Mouse (Mus musculus) G1E-ER4 (cell line): ENCODE measurements around the gene Hspa1b. TPM values are rescaled to one million over a fixed set of nuclear protein-coding genes. Genes with fewer than 3 reads are reported as not detected.

Source experiments
- GATA1 ChIP-seq: IDR thresholded peaks from one replicate; pipeline ENCODE4 v1.8.0; 2012; ENCODE audit warnings: low read length, inconsistent platforms
- polyA plus RNA-seq: library from polyadenylated mRNA; stranded (reverse); fragments of >175 nt; gene quantifications from 2 replicates; pipeline ENCODE4 v1.2.3, GENCODE M21; 2012

Gene Hspa1b
- polyA plus RNA-seq, 1 experiment, result 0.33 TPM

DNA sequence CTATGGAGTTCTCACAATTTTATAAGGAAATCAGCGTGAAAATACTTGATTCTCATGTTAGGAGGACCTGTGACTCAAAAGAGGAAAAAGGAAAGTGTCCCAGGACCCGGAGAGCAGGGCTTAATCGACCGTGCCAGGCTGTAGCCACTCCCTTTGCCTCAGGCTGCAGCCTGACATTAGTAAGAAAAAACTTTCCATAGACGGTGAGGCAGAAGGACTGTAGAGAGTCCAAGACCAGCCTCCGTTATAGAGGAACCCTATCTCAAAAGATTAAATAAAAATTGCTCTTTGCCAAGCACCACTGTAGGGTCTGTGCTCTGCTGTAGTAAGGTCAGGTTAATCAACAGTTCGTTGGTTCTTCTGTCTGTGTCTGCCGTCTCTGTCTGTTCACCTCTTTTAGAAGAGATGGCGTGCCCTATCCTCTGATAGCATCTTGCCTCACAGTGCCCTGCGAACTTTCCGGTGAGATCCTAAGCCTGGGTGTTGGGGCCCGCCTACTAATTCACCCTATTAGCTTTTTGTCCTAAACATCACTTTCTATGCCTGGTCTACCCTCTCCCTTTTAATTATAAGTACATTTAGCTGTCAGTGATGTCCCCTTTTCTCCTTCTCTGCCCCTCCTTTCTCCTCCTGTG, 960 bp upstream of the Hspa1b start:
- TF ChIP-seq GATA1, result no peak

DNA sequence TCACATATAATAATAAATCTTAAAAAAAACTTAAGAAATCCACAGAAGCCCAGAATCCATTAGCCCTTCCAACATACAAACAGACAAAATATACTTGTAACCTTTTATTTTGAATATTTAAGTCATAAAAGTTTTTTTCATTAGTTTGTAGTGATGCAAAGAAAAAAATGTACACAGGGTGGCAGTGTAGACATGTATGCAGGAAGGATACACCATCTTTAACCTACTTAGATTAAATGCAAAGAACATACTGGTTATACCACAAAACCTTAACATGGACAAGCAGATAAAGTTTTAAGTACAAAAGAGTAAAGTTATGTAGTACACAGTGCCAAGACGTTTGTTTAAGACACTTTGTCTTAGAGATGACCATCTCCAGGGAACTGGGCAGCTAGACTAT, 2.7 kb downstream of the Hspa1b start:
- no peak for TF ChIP-seq GATA1

DNA sequence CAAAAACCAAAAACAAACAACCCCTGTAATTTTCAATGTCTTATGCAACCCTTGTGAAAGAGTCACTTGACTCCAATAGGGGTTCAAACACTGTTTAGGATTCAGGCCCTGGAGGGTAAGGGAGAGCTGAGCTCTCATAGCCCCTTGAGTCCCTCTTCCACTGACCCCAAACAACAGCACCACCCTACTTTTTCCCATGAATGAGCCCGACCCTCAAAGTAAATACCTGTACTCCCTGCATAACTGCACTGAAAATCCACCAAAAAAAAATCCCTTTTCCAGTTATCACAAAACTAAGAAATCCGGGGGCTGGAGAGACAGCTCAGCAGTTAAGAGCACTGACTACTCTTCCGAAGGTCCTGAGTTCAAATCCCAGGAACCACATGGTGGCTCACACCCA, 3.2 kb downstream of the Hspa1b start:
- no peak for TF ChIP-seq GATA1

DNA sequence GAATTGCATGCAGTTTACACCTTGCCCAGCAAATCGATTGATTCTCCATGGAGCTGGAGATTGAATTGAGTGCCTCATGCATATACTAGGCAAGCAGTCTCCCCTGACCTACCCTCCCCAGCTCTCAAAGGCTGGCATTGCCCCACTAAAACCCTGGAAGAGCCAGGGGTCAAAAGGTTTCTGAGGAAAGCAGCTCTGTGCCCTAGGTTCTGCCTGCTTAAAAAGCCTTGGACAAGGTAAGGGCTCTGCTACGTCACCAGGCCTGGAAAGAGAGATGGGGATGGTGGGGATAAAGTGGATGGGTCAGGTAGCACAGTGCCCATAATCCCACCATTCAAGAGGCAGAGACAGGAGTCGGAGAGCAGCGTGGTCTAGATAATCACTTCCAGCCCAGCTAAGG, 4.2 kb downstream of the Hspa1b start:
- no peak for TF ChIP-seq GATA1

DNA sequence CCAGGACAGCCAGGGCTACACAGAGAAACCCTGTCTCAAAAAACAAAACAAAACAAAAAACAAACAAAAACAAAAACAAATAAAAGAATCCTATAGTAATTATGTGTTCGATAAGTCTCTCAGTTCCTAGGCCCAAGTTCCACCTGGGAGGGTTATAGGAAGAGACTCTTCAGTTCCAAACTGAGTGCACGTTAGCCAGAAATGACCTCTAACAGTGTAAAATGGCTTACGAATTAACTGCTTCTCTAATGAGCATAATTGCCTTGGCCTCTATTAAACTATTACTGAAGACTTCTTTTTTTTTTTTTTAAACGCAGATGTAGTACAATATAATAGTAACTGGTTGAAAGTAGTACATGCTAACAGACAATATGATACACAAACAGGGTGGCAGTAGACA, 5.1 kb downstream of the Hspa1b start:
- TF ChIP-seq GATA1, result no peak

DNA sequence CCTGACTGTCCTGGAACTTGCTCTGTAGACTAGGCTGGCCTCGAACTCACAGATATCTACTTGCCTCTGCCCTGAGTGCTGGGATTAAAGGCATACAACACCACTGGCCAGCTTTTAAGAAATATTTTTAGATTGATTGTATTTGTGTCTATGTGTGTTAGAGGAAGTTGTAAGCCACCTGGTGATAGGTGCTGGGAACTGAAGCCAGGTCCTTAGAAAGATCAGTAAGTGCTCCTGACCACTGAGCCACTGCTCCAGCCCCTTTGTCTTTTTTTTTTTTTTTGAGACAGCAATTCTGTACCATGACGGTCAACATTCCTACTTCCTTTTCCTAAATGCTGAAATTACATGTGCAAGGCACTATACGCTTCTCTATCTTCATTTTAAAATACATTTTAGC, 5.8 kb downstream of the Hspa1b start:
- no peak for TF ChIP-seq GATA1

DNA sequence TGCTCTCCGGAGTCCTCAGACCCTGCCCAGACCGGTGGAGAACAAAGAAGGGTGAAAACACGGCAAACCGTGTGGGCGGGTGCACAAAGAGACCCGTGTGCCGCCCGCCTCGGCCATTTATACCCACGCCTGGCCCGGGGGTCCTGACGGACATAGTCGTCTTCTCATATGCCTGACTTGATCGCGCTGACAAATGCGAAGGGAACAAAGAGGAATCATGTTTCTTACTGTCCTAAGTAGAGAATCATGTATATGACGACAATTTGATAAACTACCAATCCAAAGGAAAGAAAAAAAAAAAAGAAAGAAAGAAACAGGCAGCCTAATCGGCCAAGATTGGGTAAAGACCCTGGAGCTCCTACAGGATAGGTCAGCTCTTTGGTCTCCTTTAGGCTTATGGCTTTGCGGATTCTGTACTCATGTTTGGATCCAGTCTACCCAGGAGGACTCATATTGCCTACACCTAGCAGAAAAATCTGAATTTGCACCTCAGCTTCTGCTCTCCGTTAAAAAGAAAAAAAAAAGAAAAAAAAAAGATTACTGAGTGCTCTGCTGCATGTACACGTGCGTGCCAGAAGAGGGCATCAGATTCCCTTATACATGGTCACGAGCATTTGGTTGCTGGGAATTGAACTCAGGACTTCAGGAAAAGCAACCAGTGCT, 6.5 kb downstream of the Hspa1b start:
- TF ChIP-seq GATA1, result no peak

DNA sequence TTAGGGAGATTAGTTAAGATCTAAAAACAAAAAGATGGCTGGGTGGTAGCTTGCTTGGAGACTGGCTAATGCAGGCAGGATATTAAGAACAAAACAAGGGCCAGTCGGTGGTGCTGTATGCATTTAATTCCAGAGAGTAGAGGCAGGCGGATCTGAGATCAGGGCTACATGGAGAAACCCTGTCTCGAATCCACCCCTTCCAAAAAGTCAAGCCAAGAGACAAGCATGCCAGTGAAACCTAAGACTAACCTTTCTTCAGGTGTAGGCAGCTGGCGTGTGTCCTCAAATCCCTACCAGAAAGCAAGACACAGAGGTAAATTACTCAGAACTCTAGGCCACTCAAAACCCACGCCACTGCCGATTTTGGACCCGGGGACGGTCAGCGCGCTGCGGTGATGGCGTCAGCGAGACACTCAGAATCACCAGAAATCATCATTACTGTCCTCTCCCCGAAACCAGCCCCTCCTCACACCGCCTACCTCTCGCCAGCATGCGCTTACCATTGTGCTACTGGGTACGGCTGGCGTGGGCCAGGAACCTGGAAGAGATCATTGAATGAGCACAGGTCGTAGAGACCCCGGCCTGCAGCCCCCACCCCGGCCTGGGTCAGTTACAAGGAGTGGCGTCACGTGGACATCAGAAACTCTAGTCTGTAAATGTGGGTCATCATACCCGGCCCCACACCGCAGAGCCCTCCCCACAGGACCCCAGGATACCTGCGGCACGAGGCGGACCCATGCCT, 7.2 kb downstream of the Hspa1b start:
- no peak for TF ChIP-seq GATA1

DNA sequence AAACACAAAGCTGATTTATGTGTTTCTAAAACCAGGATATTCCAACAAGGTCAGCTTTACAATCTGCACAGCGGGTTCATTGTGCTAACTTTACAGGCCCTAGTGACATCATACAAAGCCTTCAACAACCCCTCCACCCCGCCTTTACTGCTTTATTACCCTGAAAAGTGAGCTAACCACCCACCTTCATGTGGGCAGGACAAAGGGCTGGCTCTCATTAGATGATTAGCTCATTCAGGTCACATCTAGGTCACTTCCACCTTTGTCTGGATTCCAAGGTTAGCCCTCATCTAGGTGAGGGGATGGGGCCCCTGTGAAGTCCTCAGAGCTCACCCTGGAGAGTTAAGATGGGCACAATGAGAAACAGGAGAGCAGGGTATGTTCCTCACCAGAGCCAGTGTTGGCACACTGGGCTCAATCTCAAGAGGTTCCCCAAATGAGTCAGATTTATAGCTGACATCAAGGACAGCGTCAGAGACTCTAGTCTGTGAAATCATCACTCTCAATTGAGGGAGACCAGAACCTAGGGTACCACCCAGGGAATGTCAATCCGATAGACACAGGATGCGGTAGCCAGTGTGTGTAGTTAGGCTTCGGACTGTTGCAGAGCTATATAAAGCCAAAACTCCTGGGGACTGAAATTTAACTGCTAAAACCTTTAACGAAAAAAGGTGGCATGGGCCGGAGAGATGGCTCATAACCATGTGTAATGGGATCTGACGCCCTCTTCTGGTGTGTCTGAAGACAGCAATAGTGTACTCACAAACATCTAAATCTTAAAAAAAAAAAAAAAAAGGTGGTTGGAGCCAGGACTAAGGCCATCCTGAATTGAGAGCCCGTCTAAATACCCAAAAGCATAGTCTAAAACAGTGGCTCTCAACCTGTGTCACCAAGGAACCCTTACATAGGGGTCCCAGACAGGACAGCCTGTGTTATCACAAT, 8.3 kb downstream of the Hspa1b start:
- no peak for TF ChIP-seq GATA1

DNA sequence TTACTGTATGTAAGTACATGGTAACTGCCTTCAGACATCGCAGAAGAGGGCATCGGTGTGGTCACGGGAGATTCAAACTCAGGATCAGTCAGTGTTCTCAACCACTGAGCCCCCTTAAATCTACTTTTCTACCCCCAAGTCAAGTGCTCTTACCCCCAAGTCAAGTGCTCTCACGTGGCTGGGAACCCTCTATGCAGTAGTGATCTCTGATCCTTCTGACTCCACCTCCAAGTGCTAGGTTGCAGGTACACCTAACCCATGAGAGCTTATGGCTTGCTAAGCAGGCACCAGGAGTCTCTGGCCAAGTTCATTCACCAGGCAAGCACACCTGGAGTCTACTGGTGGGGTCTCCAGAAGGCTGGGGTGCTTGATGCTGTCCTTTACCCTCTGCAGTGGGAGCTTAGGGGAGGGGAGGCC, 9.5 kb downstream of the Hspa1b start:
- TF ChIP-seq GATA1, result no peak

DNA sequence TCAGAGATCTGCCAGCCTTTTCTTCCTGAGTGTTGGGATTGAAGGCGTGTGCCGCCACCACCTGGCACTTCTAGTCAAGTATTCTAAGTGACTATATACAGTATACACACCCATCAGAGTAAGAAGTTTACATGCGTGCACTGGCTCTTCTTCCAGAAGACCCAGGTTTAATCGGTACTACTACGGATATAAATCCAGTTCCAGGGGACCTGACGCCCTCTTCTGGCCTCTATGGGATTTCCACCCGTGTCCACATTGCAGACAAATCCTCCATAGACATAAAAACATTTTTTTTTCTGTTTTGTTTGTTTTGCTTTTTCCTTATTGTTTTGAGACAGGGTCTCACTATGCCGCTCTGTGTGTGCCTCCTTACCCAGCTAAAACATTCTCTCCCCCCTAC, 11.4 kb downstream of the Hspa1b start:
- no peak for TF ChIP-seq GATA1

DNA sequence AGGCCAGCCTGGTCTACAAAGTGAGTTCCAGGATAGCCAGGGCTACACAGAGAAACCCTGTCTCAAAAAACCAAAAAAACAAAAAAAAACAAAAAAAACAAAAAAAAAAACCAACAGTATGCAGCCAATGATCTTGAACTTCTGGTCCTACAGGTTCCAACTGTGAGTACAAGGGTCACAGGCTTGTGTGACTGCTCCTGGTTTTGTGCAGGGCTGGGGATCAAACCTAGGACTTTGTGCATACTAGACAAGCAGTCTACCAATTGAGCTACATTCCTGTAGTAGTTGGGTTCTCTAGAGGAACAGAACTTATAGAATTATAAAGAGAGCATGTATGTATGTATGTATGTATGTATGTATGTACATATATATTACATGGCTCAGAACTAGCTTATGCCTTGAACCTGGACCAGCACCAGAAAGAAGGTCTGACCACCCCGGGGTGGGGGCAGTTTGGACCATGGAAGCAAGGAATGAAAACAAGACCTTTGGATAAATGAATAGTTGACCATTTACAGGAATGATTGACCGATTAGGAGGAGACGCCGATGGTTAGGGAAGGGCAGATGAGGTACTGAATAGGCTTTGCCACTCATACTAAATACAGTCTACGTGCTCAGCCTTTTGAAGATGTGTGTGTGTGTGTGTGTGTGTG, 12.4 kb downstream of the Hspa1b start:
- no peak for TF ChIP-seq GATA1

DNA sequence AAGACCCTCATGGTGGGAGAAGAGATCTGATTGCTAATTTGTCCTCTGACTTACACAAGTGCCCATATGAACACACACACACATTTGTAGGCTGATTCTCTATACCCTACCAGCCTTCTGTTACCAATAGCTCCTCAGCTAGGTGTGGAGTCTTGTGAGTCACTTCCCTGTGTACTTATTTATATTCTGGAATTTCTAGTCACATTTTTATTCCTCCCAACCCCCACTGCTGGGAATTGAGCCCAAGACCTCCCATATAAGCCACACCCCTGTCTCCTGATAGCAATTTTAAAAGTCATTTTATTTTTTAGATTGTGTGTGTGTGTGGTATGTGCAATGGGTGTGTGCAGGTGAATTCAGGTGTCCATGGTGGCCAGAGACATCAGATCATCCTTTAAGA, 14.7 kb downstream of the Hspa1b start:
- TF ChIP-seq GATA1, result no peak

DNA sequence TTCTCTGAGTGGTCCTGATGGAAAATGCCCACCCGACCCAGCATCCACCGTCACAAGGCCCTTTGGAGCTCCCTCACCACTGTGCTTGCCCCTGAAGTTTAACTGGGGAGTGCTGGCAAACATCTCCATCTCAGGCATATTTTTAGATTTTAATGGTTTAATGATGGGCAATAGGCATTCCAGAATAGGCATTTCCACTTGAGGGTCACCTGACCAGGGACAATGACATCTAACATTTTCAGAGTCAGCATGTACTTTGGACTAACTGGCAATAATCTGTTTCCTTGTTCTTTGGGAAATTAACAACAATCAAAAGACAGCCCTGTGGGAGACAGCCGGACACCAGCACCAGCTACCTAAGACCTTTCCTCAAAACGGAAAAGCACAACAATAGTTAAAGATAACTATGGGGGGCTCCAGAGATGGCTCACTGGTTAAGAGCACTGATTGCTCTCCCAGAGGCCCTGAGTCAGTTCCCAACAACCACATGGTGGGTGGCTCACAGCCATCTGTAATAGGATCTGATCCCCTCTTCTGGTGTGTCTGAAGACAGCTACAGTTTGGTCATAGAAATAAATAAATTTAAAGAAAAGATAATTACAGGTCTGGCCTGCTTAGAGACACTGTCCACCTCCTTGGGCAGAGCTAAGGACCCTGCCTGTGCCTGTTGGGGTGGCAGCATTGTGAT, 15.8 kb downstream of the Hspa1b start:
- no peak for TF ChIP-seq GATA1
